Mouse (Mus musculus) hindbrain, postnatal 0 days (tissue): ENCODE data around the gene Eif4e3. TPM values are rescaled to one million over a fixed set of nuclear protein-coding genes. Genes with fewer than 3 reads are reported as not detected.
A peak's percentile ranks its signal among the peaks of the same experiment; 100 is the strongest.

Experiments used
- ATAC-seq: fragments of 200-750 bp; cut with Nextera tagmentation; 2 replicates; pipeline ENCODE4 v1.8.0; 2017; ENCODE audit warnings: mild to moderate bottlenecking, moderate TSS enrichment, moderate library complexity
- DNase-seq: peaks from one replicate; pipeline ENCODE4 v3.0.0-alpha.2; 2015; ENCODE audit warnings: low spot score
- H3K27ac ChIP-seq: fragments of 300-500 bp; sonication (generic); 2 replicates; pipeline ENCODE4 v1.5.1; 2014; ENCODE audit warnings: mild to moderate bottlenecking
- H3K27me3 ChIP-seq: fragments of 300-500 bp; sonication (generic); 2 replicates; pipeline ENCODE4 v1.6.1; 2014; ENCODE audit warnings: low read length, mixed read lengths; ENCODE audit not compliant: insufficient read depth
- H3K36me3 ChIP-seq: fragments of 300-500 bp; sonication (generic); 2 replicates; pipeline ENCODE4 v1.6.1; 2014; ENCODE audit warnings: low read length, mixed read lengths; ENCODE audit not compliant: insufficient read depth
- H3K4me1 ChIP-seq: fragments of 300-500 bp; sonication (generic); 2 replicates; pipeline ENCODE4 v1.6.1; 2014; ENCODE audit warnings: antibody characterized with exemption, low read length, mixed read lengths; ENCODE audit not compliant: insufficient read depth
- H3K4me2 ChIP-seq: fragments of 300-500 bp; sonication (generic); 2 replicates; pipeline ENCODE4 v1.6.1; 2014; ENCODE audit warnings: low read depth, mild to moderate bottlenecking, low read length, moderate library complexity, mixed read lengths
- H3K4me3 ChIP-seq: fragments of 300-500 bp; sonication (generic); 2 replicates; pipeline ENCODE4 v1.5.1; 2014; ENCODE audit warnings: low read length
- H3K9ac ChIP-seq: fragments of 300-500 bp; sonication (generic); replicated peaks from 2 replicates; pipeline ENCODE4 v1.6.1; 2014; ENCODE audit warnings: mild to moderate bottlenecking, low read length, moderate library complexity, mixed read lengths
- H3K9me3 ChIP-seq: fragments of 300-500 bp; sonication (generic); 2 replicates; pipeline ENCODE4 v1.6.1; 2016; ENCODE audit warnings: low read length, mixed read lengths
- CTCF ChIP-seq: IDR thresholded peaks from 2 replicates; pipeline ENCODE4 v1.5.1; 2016; ENCODE audit warnings: antibody characterized with exemption, control low read depth, low read depth
- WGBS: fragments of 180-500 bp; shearing (Covaris S2); extraction: QIAGEN DNeasy Blood & Tissue Kit; methylation state at CpG from one replicate; pipeline ENCODE4 v1.1.7; 2014; 5-methylcytosine and 5-hydroxymethylcytosine counted together
- polyA plus RNA-seq: library from polyadenylated mRNA; unstranded; fragments of >200 nt; fragmentation: Nextera tagmentation; extraction: Ambion mirVana; gene quantifications from 2 replicates; pipeline ENCODE4 v1.2.1, GENCODE M21; 2015
- total RNA-seq: library from RNA; depleted of rRNA; stranded (reverse); fragments of >200 nt; gene quantifications from 2 replicates; pipeline ENCODE4 v1.2.3, GENCODE M21; 2014

Gene Eif4e3
- total and polyA plus RNA-seq, 2 experiments from 2014 or later, result 6.5 to 6.7 TPM

- Histone ChIP-seq H3K9ac (no peak overlapping the region), H3K36me3 (no peaks in the 10 kb centered on the region), H3K27me3 (no peaks in the 10 kb centered on the region), H3K27ac (no peak overlapping the region), H3K4me2 (no peak overlapping the region), H3K4me1 (no peaks in the 10 kb centered on the region), H3K4me3 (no peak overlapping the region), H3K9me3 (no peaks in the 10 kb centered on the region)
- 34% methylated on average over 5 of the region's 5 CpGs for WGBS
- ATAC-seq, result no peak
- no peak for DNase-seq
- TF ChIP-seq CTCF, result no peak
Observed at GRCm38 (mm10) chr6:99654343-99654742, 12.2 kb downstream of the Eif4e3 start.

GRCm38 (mm10) chr6:99652341-99652740 lies 14.2 kb downstream of the Eif4e3 start:
- H3K4me3 ChIP-seq, result no peak overlapping the region
- no peaks in the 10 kb centered on the region for H3K36me3 ChIP-seq
- ATAC-seq (0 out of 2 replicates have a peak, but pooled peaks have one; percentile 17), DNase-seq (peak; percentile 58)
- no peaks in the 10 kb centered on the region for H3K9me3 ChIP-seq
- no peaks in the 10 kb centered on the region for H3K4me1 ChIP-seq
- H3K27ac ChIP-seq, result no peak overlapping the region
- no peaks in the 10 kb centered on the region for H3K27me3 ChIP-seq
- no peak overlapping the region for H3K9ac ChIP-seq
- no peak overlapping the region for H3K4me2 ChIP-seq
- peak; percentile 56 for TF ChIP-seq CTCF
- 84% methylated on average over 2 of the region's 2 CpGs for WGBS

GRCm38 (mm10) chr6:99649307-99649706 lies 17.3 kb downstream of the Eif4e3 start:
- H3K4me2 ChIP-seq, result no peak overlapping the region
- no peak for TF ChIP-seq CTCF
- H3K4me3 ChIP-seq, result no peak overlapping the region
- H3K4me1 ChIP-seq, result no peaks in the 10 kb centered on the region
- no peaks in the 10 kb centered on the region for H3K36me3 ChIP-seq
- no peak overlapping the region for H3K9ac ChIP-seq
- H3K9me3 ChIP-seq, result no peaks in the 10 kb centered on the region
- ATAC-seq, result no peak
- 87% methylated on average over 2 of the region's 2 CpGs for WGBS
- H3K27me3 ChIP-seq, result no peaks in the 10 kb centered on the region
- H3K27ac ChIP-seq, result no peak overlapping the region
- DNase-seq, result no peak

GRCm38 (mm10) chr6:99646344-99646743 lies 20.2 kb downstream of the Eif4e3 start:
- peaks cover 4% of the 10 kb centered on the region; the same call in 1 of the 2 replicates for H3K36me3 ChIP-seq
- H3K4me1 ChIP-seq, result no peaks in the 10 kb centered on the region
- H3K9me3 ChIP-seq, result no peaks in the 10 kb centered on the region
- H3K4me2 ChIP-seq, result no peak overlapping the region
- ATAC-seq, result no peak
- H3K27ac ChIP-seq, result no peak overlapping the region
- no peak for TF ChIP-seq CTCF
- WGBS, result 76% methylated on average over 10 of the region's 10 CpGs
- H3K4me3 ChIP-seq, result no peak overlapping the region
- H3K9ac ChIP-seq, result no peak overlapping the region
- no peaks in the 10 kb centered on the region for H3K27me3 ChIP-seq
- no peak for DNase-seq

- TF ChIP-seq CTCF, result no peak
- Histone ChIP-seq H3K27me3 (no peaks in the 10 kb centered on the region), H3K36me3 (peaks cover 4% of the 10 kb centered on the region; the same call in 1 of the 2 replicates), H3K4me2 (no peak overlapping the region), H3K4me1 (no peaks in the 10 kb centered on the region), H3K27ac (no peak overlapping the region), H3K4me3 (no peak overlapping the region), H3K9me3 (no peaks in the 10 kb centered on the region), H3K9ac (no peak overlapping the region)
- WGBS, result 90% methylated on average over 5 of the region's 5 CpGs
- ATAC-seq, result no peak
- DNase-seq, result no peak
Observed at GRCm38 (mm10) chr6:99644876-99645275, 21.7 kb downstream of the Eif4e3 start.

GRCm38 (mm10) chr6:99644386-99644785 lies 22.2 kb downstream of the Eif4e3 start:
- H3K27ac ChIP-seq, result no peak overlapping the region
- H3K9ac ChIP-seq, result no peak overlapping the region
- H3K4me3 ChIP-seq, result no peak overlapping the region
- H3K4me1 ChIP-seq, result no peaks in the 10 kb centered on the region
- H3K27me3 ChIP-seq, result no peaks in the 10 kb centered on the region
- 80% methylated on average over 5 of the region's 5 CpGs for WGBS
- peaks cover 6% of the 10 kb centered on the region; the same call in 1 of the 2 replicates for H3K36me3 ChIP-seq
- no peak overlapping the region for H3K4me2 ChIP-seq
- DNase-seq, result no peak
- H3K9me3 ChIP-seq, result no peaks in the 10 kb centered on the region
- TF ChIP-seq CTCF, result no peak
- no peak for ATAC-seq

GRCm38 (mm10) chr6:99643439-99644199 lies 23.0 kb downstream of the Eif4e3 start:
- 51% methylated on average over 10 of the region's 10 CpGs for WGBS
- Histone ChIP-seq H3K4me1 (no peaks in the 10 kb centered on the region), H3K4me3 (no peak overlapping the region), H3K27ac (no peak overlapping the region), H3K4me2 (no peak overlapping the region), H3K9ac (no peak overlapping the region), H3K27me3 (no peaks in the 10 kb centered on the region), H3K9me3 (no peaks in the 10 kb centered on the region), H3K36me3 (peaks cover 10% of the 10 kb centered on the region; the same call in 1 of the 2 replicates)
- TF ChIP-seq CTCF, result no peak
- DNase-seq, result peak; percentile 24
- ATAC-seq, result no peak
